Mouse (Mus musculus): ENCODE data around the gene Odf3. TPM values are rescaled to one million over a fixed set of nuclear protein-coding genes. Genes with fewer than 3 reads are reported as not detected.

Gene Odf3
- polyA plus RNA-seq, 1 experiment, result 0.46 TPM

- Histone ChIP-seq H3K4me1 (ENCODE audit: control insufficient read depth, insufficient read depth, low read length) (0 out of 2 replicates have a peak, but pooled peaks cover 1% of the 10 kb centered on the region), H3K27ac (ENCODE audit: insufficient read depth, low read length) (no peak overlapping the region), H3K4me3 (ENCODE audit: insufficient read depth, low read length) (no peak overlapping the region)
- TF ChIP-seq POLR2A (IDR thresholded peaks at IDR 0.05; ENCODE audit: extremely low read depth, insufficient read depth, low read length), result no peak
- no peak for TF ChIP-seq CTCF (IDR thresholded peaks at IDR 0.05; ENCODE audit: extremely low read depth, insufficient read depth, low read length)
Observed at GRCm38 (mm10) chr7:140897863-140898262, 50.3 kb downstream of the Odf3 start.

GRCm38 (mm10) chr7:140899121-140899520, 51.5 kb downstream of the Odf3 start:
- TF ChIP-seq CTCF (IDR thresholded peaks at IDR 0.05; ENCODE audit: extremely low read depth, insufficient read depth, low read length) (no peak), POLR2A (IDR thresholded peaks at IDR 0.05; ENCODE audit: extremely low read depth, insufficient read depth, low read length) (no peak)
- Histone ChIP-seq H3K4me3 (ENCODE audit: insufficient read depth, low read length) (no peak overlapping the region), H3K27ac (ENCODE audit: insufficient read depth, low read length) (no peak overlapping the region), H3K4me1 (ENCODE audit: control insufficient read depth, insufficient read depth, low read length) (0 out of 2 replicates have a peak, but pooled peaks cover 1% of the 10 kb centered on the region)

DNA sequence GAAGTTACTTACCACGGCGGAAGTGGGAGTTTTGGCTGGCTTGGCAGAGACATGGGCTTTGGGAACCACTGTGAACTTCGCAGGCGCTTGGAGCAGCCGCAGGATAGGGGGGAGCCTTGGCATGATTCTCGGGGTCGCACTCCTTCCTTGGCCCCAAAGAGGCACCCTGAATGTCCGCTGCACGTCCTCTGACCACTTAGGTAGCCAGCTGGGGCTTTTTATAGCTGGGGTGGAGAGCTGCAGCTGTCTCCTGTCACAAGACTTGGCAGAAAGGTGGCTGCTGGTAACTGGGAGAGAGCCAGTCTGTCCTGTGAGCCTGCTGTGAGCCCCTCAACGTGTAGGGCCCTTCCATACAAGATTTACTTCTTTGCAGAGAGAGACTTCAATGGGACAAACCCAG, 52.6 kb downstream of the Odf3 start, which contains the start of gene Cox8b:
Gene Cox8b, minus strand, starts transcription at position 227 of the 400 bp plus-strand sequence.
- Histone ChIP-seq H3K4me3 (ENCODE audit: insufficient read depth, low read length) (no peak within 1 kb of the TSS), H3K4me1 (ENCODE audit: control insufficient read depth, insufficient read depth, low read length) (0 out of 2 replicates have a peak, but pooled peaks cover 1% of the 10 kb centered on the region), H3K27ac (ENCODE audit: insufficient read depth, low read length) (no peak within 1 kb of the TSS)
- TF ChIP-seq POLR2A (IDR thresholded peaks at IDR 0.05; ENCODE audit: extremely low read depth, insufficient read depth, low read length) (no peak), CTCF (IDR thresholded peaks at IDR 0.05; ENCODE audit: extremely low read depth, insufficient read depth, low read length) (no peak)

Other genes with a start within 250 kb of the Odf3 start
- gene Olfr46, start 246.5 kb upstream of the Odf3 start, polyA plus RNA-seq (2012; rRNA removed), result 0.02 and 0.08 TPM in 2 replicates
- gene Olfr61, start 218.8 kb upstream of the Odf3 start, polyA plus RNA-seq (2012; rRNA removed), result not detected in 2 replicates
- gene Olfr53, start 201.4 kb upstream of the Odf3 start, polyA plus RNA-seq (2012; rRNA removed), result not detected in 2 replicates
- gene Olfr539, start 187.9 kb upstream of the Odf3 start, polyA plus RNA-seq (2012; rRNA removed), result 0.04 and 0.11 TPM in 2 replicates
- not detected in 2 replicates for gene Olfr45, start 165.9 kb upstream of the Odf3 start, polyA plus RNA-seq (2012; rRNA removed)
- not detected in 2 replicates for gene Olfr541, start 150.5 kb upstream of the Odf3 start, polyA plus RNA-seq (2012; rRNA removed)
- gene Cyp2e1, start 84.1 kb upstream of the Odf3 start, polyA plus RNA-seq (2012; rRNA removed), result 0.15 and 0.23 TPM in 2 replicates
- 0.74 and 1.0 TPM in 2 replicates for gene Syce1, start 60.0 kb upstream of the Odf3 start, polyA plus RNA-seq (2012; rRNA removed)
- 17.5 and 21.4 TPM in 2 replicates for gene Zfp941, start 25.6 kb upstream of the Odf3 start, polyA plus RNA-seq (2012; rRNA removed)
- 3.4 and 4.1 TPM in 2 replicates for gene Urah, start 12.8 kb upstream of the Odf3 start, polyA plus RNA-seq (2012; rRNA removed)
- gene Scgb1c1, start 2.3 kb upstream of the Odf3 start, polyA plus RNA-seq (2012; rRNA removed), result not detected in 2 replicates
- 0.19 and 0.46 TPM in 2 replicates for gene Gm45785, start 8.5 kb downstream of the Odf3 start, polyA plus RNA-seq (2012; rRNA removed)
- 79.5 and 89.3 TPM in 2 replicates for gene Ric8a, start 9.2 kb downstream of the Odf3 start, polyA plus RNA-seq (2012; rRNA removed)
- gene Bet1l, start 9.8 kb downstream of the Odf3 start, polyA plus RNA-seq (2012; rRNA removed), result 34.3 and 38.3 TPM in 2 replicates
- gene Psmd13, start 34.2 kb downstream of the Odf3 start, polyA plus RNA-seq (2012; rRNA removed), result 96.6 and 103 TPM in 2 replicates
- gene Sirt3, start 34.5 kb downstream of the Odf3 start, polyA plus RNA-seq (2012; rRNA removed), result 153 and 158 TPM in 2 replicates
- 1.2 and 1.3 TPM in 2 replicates for gene Cox8b, start 52.6 kb downstream of the Odf3 start, polyA plus RNA-seq (2012; rRNA removed)
- gene Nlrp6, start 73.1 kb downstream of the Odf3 start, polyA plus RNA-seq (2012; rRNA removed), result 0.44 and 0.54 TPM in 2 replicates
- gene Pgghg, start 93.6 kb downstream of the Odf3 start, polyA plus RNA-seq (2012; rRNA removed), result 8.0 and 8.5 TPM in 2 replicates
- 0.15 TPM in 1 of 2 replicates, not detected in the other for gene Ifitm5, start 102.5 kb downstream of the Odf3 start, polyA plus RNA-seq (2012; rRNA removed)
- gene Gm45717, start 108.1 kb downstream of the Odf3 start, polyA plus RNA-seq (2012; rRNA removed), result not detected in 2 replicates
- 47.7 and 48.0 TPM in 2 replicates for gene Ifitm2, start 108.2 kb downstream of the Odf3 start, polyA plus RNA-seq (2012; rRNA removed)
- 22.0 and 28.5 TPM in 2 replicates for gene Ifitm1, start 119.4 kb downstream of the Odf3 start, polyA plus RNA-seq (2012; rRNA removed)
- gene Ifitm3, start 163.0 kb downstream of the Odf3 start, polyA plus RNA-seq (2012; rRNA removed), result 50.4 and 59.6 TPM in 2 replicates
- gene Ifitm6, start 170.1 kb downstream of the Odf3 start, polyA plus RNA-seq (2012; rRNA removed), result 0.74 and 1.3 TPM in 2 replicates
- gene Gm17387, start 181.3 kb downstream of the Odf3 start, polyA plus RNA-seq (2012; rRNA removed), result not detected in 2 replicates
- 109 and 125 TPM in 2 replicates for gene B4galnt4, start 213.3 kb downstream of the Odf3 start, polyA plus RNA-seq (2012; rRNA removed)
- 0.06 and 0.15 TPM in 2 replicates for gene Pkp3, start 230.4 kb downstream of the Odf3 start, polyA plus RNA-seq (2012; rRNA removed)